Mouse (Mus musculus): Measurements from ENCODE around the gene Asb8. TPM values are rescaled to one million over a fixed set of nuclear protein-coding genes. Genes with fewer than 3 reads are reported as not detected.

Gene Asb8
- polyA plus RNA-seq, 1 experiment, result 50.3 TPM

GRCm38 (mm10) chr15:98173821-98174220, 8.4 kb upstream of the Asb8 start:
- H3K79me2 ChIP-seq (ENCODE audit: control insufficient read depth, insufficient read depth), result no peaks in the 10 kb centered on the region
- no peak for TF ChIP-seq USF1 (IDR thresholded peaks at IDR 0.05; ENCODE audit: low read depth)
- H3K4me3 ChIP-seq, result no peak overlapping the region
- no peaks in the 10 kb centered on the region for H3K36me3 ChIP-seq (ENCODE audit: control insufficient read depth, insufficient read depth)
- H3K27me3 ChIP-seq (ENCODE audit: control insufficient read depth, insufficient read depth, insufficient read length), result peaks cover 57% of the 10 kb centered on the region
- H3K4me2 ChIP-seq (ENCODE audit: low read depth), result no peak overlapping the region
- H3ac ChIP-seq (ENCODE audit: control insufficient read depth, insufficient read length), result no peak overlapping the region

- Histone ChIP-seq H3K79me2 (ENCODE audit: control insufficient read depth, insufficient read depth) (no peaks in the 10 kb centered on the region), H3K27me3 (ENCODE audit: control insufficient read depth, insufficient read depth, insufficient read length) (peaks cover 64% of the 10 kb centered on the region), H3K4me3 (no peak overlapping the region), H3ac (ENCODE audit: control insufficient read depth, insufficient read length) (no peak overlapping the region), H3K36me3 (ENCODE audit: control insufficient read depth, insufficient read depth) (no peaks in the 10 kb centered on the region), H3K4me2 (ENCODE audit: low read depth) (no peak overlapping the region)
- TF ChIP-seq TCF12 (IDR thresholded peaks at IDR 0.05; ENCODE audit: insufficient read depth, poor library complexity, severe bottlenecking) (no peak), TCF3 (IDR thresholded peaks at IDR 0.05; ENCODE audit: insufficient read length, low read depth) (no peak), CEBPB (IDR thresholded peaks at IDR 0.05; ENCODE audit: insufficient read depth, poor library complexity, severe bottlenecking) (no peak), POLR2AphosphoS2 (IDR thresholded peaks at IDR 0.05; ENCODE audit: insufficient read length, low read depth) (no peak), MYOD1 (IDR thresholded peaks at IDR 0.05; ENCODE audit: control insufficient read depth in 1 of 3, insufficient read length in 2 of 3, low read depth in 2 of 3) (no peak)
Observed at GRCm38 (mm10) chr15:98172113-98172512, 6.7 kb upstream of the Asb8 start.

- Histone ChIP-seq H3K4me3 (no peak overlapping the region), H3K79me2 (ENCODE audit: control insufficient read depth, insufficient read depth) (no peaks in the 10 kb centered on the region), H3K27me3 (ENCODE audit: control insufficient read depth, insufficient read depth, insufficient read length) (peaks cover 59% of the 10 kb centered on the region), H3ac (ENCODE audit: control insufficient read depth, insufficient read length) (no peak overlapping the region), H3K36me3 (ENCODE audit: control insufficient read depth, insufficient read depth) (no peaks in the 10 kb centered on the region), H3K4me2 (ENCODE audit: low read depth) (no peak overlapping the region)
- no peak for TF ChIP-seq POLR2A (IDR thresholded peaks at IDR 0.05; ENCODE audit: insufficient read length, low read depth)
- no peak for TF ChIP-seq MYOD1 (IDR thresholded peaks at IDR 0.05; ENCODE audit: control insufficient read depth in 1 of 3, insufficient read length in 2 of 3, low read depth in 2 of 3)
- TF ChIP-seq E2F4 (IDR thresholded peaks at IDR 0.05; ENCODE audit: insufficient read depth), result no peak
- TF ChIP-seq SRF (IDR thresholded peaks at IDR 0.05; ENCODE audit: control insufficient read depth, insufficient read length, low read depth), result no peak
- no peak for TF ChIP-seq USF1 (IDR thresholded peaks at IDR 0.05; ENCODE audit: low read depth)
- TF ChIP-seq TCF3 (IDR thresholded peaks at IDR 0.05; ENCODE audit: insufficient read length, low read depth), result no peak
Observed at GRCm38 (mm10) chr15:98170917-98171316, 5.5 kb upstream of the Asb8 start.

- Histone ChIP-seq H3K4me2 (ENCODE audit: low read depth) (no peak overlapping the region), H3K36me3 (ENCODE audit: control insufficient read depth, insufficient read depth) (no peaks in the 10 kb centered on the region), H3K4me3 (no peak overlapping the region), H3K27me3 (ENCODE audit: control insufficient read depth, insufficient read depth, insufficient read length) (peaks cover 64% of the 10 kb centered on the region), H3ac (ENCODE audit: control insufficient read depth, insufficient read length) (no peak overlapping the region), H3K79me2 (ENCODE audit: control insufficient read depth, insufficient read depth) (no peaks in the 10 kb centered on the region)
- TF ChIP-seq MYOD1 (IDR thresholded peaks at IDR 0.05; ENCODE audit: control insufficient read depth in 1 of 3, insufficient read length in 2 of 3, low read depth in 2 of 3) (peak in 2 of 3 experiments; percentile 44 to 50), MAX (IDR thresholded peaks at IDR 0.05; ENCODE audit: low read depth) (no peak), MYOG (IDR thresholded peaks at IDR 0.05; ENCODE audit: control insufficient read depth in 1 of 3, insufficient read depth in 1 of 3, insufficient read length in 2 of 3, low read depth in 2 of 3) (no peak)
Observed at GRCm38 (mm10) chr15:98170365-98170764, 4.9 kb upstream of the Asb8 start.

GRCm38 (mm10) chr15:98168622-98169004, 3.2 kb upstream of the Asb8 start:
- Histone ChIP-seq H3ac (ENCODE audit: control insufficient read depth, insufficient read length) (no peak overlapping the region), H3K27me3 (ENCODE audit: control insufficient read depth, insufficient read depth, insufficient read length) (peaks cover 73% of the 10 kb centered on the region), H3K79me2 (ENCODE audit: control insufficient read depth, insufficient read depth) (no peaks in the 10 kb centered on the region), H3K4me2 (ENCODE audit: low read depth) (no peak overlapping the region), H3K36me3 (ENCODE audit: control insufficient read depth, insufficient read depth) (no peaks in the 10 kb centered on the region), H3K4me3 (no peak overlapping the region)
- TF ChIP-seq MAX (IDR thresholded peaks at IDR 0.05; ENCODE audit: low read depth) (no peak), USF1 (IDR thresholded peaks at IDR 0.05; ENCODE audit: low read depth) (no peak), REST (IDR thresholded peaks at IDR 0.05; ENCODE audit: insufficient read depth, insufficient read length) (no peak), TCF12 (IDR thresholded peaks at IDR 0.05; ENCODE audit: insufficient read depth, poor library complexity, severe bottlenecking) (no peak), MYOD1 (IDR thresholded peaks at IDR 0.05; ENCODE audit: control insufficient read depth in 1 of 3, insufficient read length in 2 of 3, low read depth in 2 of 3) (no peak), SRF (IDR thresholded peaks at IDR 0.05; ENCODE audit: control insufficient read depth, insufficient read length, low read depth) (no peak), CEBPB (IDR thresholded peaks at IDR 0.05; ENCODE audit: insufficient read depth, poor library complexity, severe bottlenecking) (no peak), TCF3 (IDR thresholded peaks at IDR 0.05; ENCODE audit: insufficient read length, low read depth) (no peak)
